Comparison of ENCODE assay signal across 8 mouse cellular contexts in genomic region chr2:174312118-174312647, GRCm38 (mm10). TPM values are rescaled to one million over a fixed set of nuclear protein-coding genes. Genes with fewer than 3 reads are reported as not detected.
DNase-seq lines count a peak whose midpoint lies in the region; ATAC-seq and TF ChIP-seq lines count a peak whose summit lies in the region.

No protein-coding gene starts in this region.

- no peak overlapping the region for H3K4me2 ChIP-seq in forebrain, embryonic 11.5 days (ENCODE audit: low read depth, low read length, severe bottlenecking)
- H3K4me2 ChIP-seq in hindbrain, embryonic 11.5 days (replicated peaks; ENCODE audit: low read depth, low read length) = no peak overlapping the region

- WGBS in forebrain, embryonic 11.5 days = 25% methylated on average over 4 of the region's 4 CpGs
- 38% methylated on average over 4 of the region's 4 CpGs for WGBS in hindbrain, embryonic 11.5 days
- 19% methylated on average over 4 of the region's 4 CpGs for WGBS in lung, adult 2 months

- H3K9ac ChIP-seq in forebrain, embryonic 11.5 days (ENCODE audit: low read length) = no peak overlapping the region
- H3K9ac ChIP-seq in hindbrain, embryonic 11.5 days (ENCODE audit: low read depth, low read length) = no peak overlapping the region

- no peaks in the 10 kb centered on the region for H3K9me3 ChIP-seq in forebrain, embryonic 11.5 days (ENCODE audit: control insufficient read depth, low read length)
- H3K9me3 ChIP-seq in hindbrain, embryonic 11.5 days (ENCODE audit: control insufficient read depth, low read length) = no peaks in the 10 kb centered on the region

- no peak overlapping the region for H3K4me3 ChIP-seq in forebrain, embryonic 11.5 days (ENCODE audit: low read depth, low read length)
- H3K4me3 ChIP-seq in hindbrain, embryonic 11.5 days (ENCODE audit: low read depth, low read length) = no peak overlapping the region
- H3K4me3 ChIP-seq in lung, adult 2 months (replicated peaks; ENCODE audit: extremely low read depth, low read depth, low read length) = no peak overlapping the region

- TF ChIP-seq CTCF in lung, adult 2 months (IDR thresholded peaks at IDR 0.05; ENCODE audit: insufficient read depth, low read length) = peak; percentile 73

- DNase-seq in ES-CJ7 (ENCODE audit: low read depth, low spot score) = peak; percentile 77
- peak; percentile 50 for DNase-seq in c-Kit-positive CD71-positive TER-119-positive erythroid progenitor cells, embryonic 14.5 days (ENCODE audit: low spot score)
- peak; percentile 81 for DNase-seq in forebrain, embryonic 11.5 days (ENCODE audit: low spot score)
- peak; percentile 77 for DNase-seq in hindbrain, embryonic 11.5 days (ENCODE audit: low spot score)
- DNase-seq in layer of hippocampus, adult 9-10 months (ENCODE audit: low spot score) = peak; percentile 88
- peak; percentile 75 for DNase-seq in lung, adult 2 months
- peak; percentile 43 for DNase-seq in testis, postnatal 14 days (ENCODE audit: low spot score)

- peaks cover 2% of the 10 kb centered on the region; the same call in 1 of the 2 replicates for H3K4me1 ChIP-seq in forebrain, embryonic 11.5 days (replicated peaks; ENCODE audit: control insufficient read depth, insufficient read depth, low read length)
- no peaks in the 10 kb centered on the region for H3K4me1 ChIP-seq in hindbrain, embryonic 11.5 days (replicated peaks; ENCODE audit: control insufficient read depth, insufficient read depth, low read length)
- no peaks in the 10 kb centered on the region for H3K4me1 ChIP-seq in lung, adult 2 months (ENCODE audit: control insufficient read depth, insufficient read depth, low read length)

- no peaks in the 10 kb centered on the region for H3K36me3 ChIP-seq in forebrain, embryonic 11.5 days (ENCODE audit: control insufficient read depth, insufficient read depth, low read length)
- H3K36me3 ChIP-seq in hindbrain, embryonic 11.5 days (ENCODE audit: control insufficient read depth, insufficient read depth, low read length) = no peaks in the 10 kb centered on the region

- peak; percentile 63 for ATAC-seq in forebrain, embryonic 11.5 days (replicated peaks; ENCODE audit: low FRiP score)
- peak; percentile 72; the same call in 1 of the 2 replicates for ATAC-seq in hindbrain, embryonic 11.5 days (ENCODE audit: low FRiP score)
- peak; percentile 91 for ATAC-seq in neutrophil, adult 5-6 weeks (ENCODE audit: extremely low read depth, insufficient number of reproducible peaks, low FRiP score, poor library complexity, severe bottlenecking)

- no peak for TF ChIP-seq POLR2A in lung, adult 2 months (IDR thresholded peaks at IDR 0.05; ENCODE audit: borderline replicate concordance, extremely low read depth, low read depth, low read length)

- H3K27me3 ChIP-seq in forebrain, embryonic 11.5 days (ENCODE audit: control insufficient read depth, insufficient read depth, low read length) = no peaks in the 10 kb centered on the region
- no peaks in the 10 kb centered on the region for H3K27me3 ChIP-seq in hindbrain, embryonic 11.5 days (ENCODE audit: control insufficient read depth, insufficient read depth, low read length)

- H3K27ac ChIP-seq in forebrain, embryonic 11.5 days (ENCODE audit: low read depth, low read length) = no peak overlapping the region
- H3K27ac ChIP-seq in hindbrain, embryonic 11.5 days (ENCODE audit: low read depth, low read length) = no peak overlapping the region

RNA-seq across cellular contexts. Expression of gene Gnas, which starts 28.1 kb away (rescaled TPM):
- 1,123 and 1,194 TPM in 2 replicates for polyA plus RNA-seq in forebrain, embryonic 11.5 days (2014; fragmentation: Nextera tagmentation; extraction: Ambion mirVana)
- polyA plus RNA-seq in hindbrain, embryonic 11.5 days (2014; fragmentation: Nextera tagmentation; extraction: Ambion mirVana) = 1,233 and 1,244 TPM in 2 replicates
- 897 and 1,050 TPM in 2 replicates for polyA plus RNA-seq in lung, adult 2 months (2012; rRNA removed)
- total RNA-seq in neutrophil, adult 5-6 weeks (2017) = 285 and 293 TPM in 2 replicates

RNA-seq across cellular contexts. Expression of gene Gm20721, which starts 34.3 kb away (rescaled TPM):
- 6.5 and 7.3 TPM in 2 replicates for polyA plus RNA-seq in forebrain, embryonic 11.5 days (2014; fragmentation: Nextera tagmentation; extraction: Ambion mirVana)
- 17.6 and 22.8 TPM in 2 replicates for polyA plus RNA-seq in hindbrain, embryonic 11.5 days (2014; fragmentation: Nextera tagmentation; extraction: Ambion mirVana)
- polyA plus RNA-seq in lung, adult 2 months (2012; rRNA removed) = not detected in 2 replicates
- 7.2 and 7.9 TPM in 2 replicates for total RNA-seq in neutrophil, adult 5-6 weeks (2017)
